Mouse (Mus musculus): Measurements from ENCODE around the gene Rfc2. TPM values are rescaled to one million over a fixed set of nuclear protein-coding genes. Genes with fewer than 3 reads are reported as not detected.

Rfc2 gene
- total and polyA plus RNA-seq, 3 experiments = 304 to 424 TPM; not detected in 1

- peak; percentile 83 for TF ChIP-seq HCFC1 (IDR thresholded peaks at IDR 0.05; ENCODE audit: low read depth, low read length)
These were observed 58.1 kb downstream of the Rfc2 start, which contains the start of gene Eif4h (continued) for GRCm38 (mm10) chr5:134639269-134639682.

DNA sequence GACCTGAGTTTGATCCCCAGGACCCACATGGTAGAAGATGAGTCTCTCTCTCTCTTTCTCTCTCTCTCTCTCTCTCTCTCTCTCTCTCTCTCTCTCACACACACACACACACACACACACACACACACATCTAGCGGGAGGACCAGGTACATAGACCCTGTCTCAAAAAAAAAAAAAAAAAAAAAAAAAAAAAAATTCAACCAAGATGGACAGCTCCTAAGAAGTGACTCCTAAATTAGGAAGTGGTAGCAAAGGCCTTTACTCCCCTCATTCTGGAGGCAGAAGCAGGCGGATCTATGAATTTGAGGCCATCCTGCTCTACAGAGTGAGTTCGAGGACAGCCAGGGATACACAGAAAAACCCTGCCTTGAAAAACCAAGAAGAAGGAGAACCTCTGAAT lies 59.2 kb downstream of the Rfc2 start:
- Histone ChIP-seq H3K9ac (ENCODE audit: control insufficient read depth, low read depth, low read length, poor library complexity, severe bottlenecking) (peak overlapping the region; percentile 11; the same call in 1 of the 2 replicates), H3K9me3 (replicated peaks; ENCODE audit: insufficient read depth, low read length) (no peaks in the 10 kb centered on the region), H3K4me3 (ENCODE audit: control insufficient read depth in 1 of 2, insufficient read depth in 1 of 2, low read depth in 2 of 2, low read length in 2 of 2) (no peak overlapping the region), H3K36me3 (ENCODE audit: control insufficient read depth in 1 of 2, insufficient read depth in 2 of 2, low read length in 2 of 2) (peaks cover 12 to 25% of the 10 kb centered on the region in 2 experiments), H3K27ac (ENCODE audit: control insufficient read depth, low read depth, low read length) (no peak overlapping the region; the same call in 1 of the 2 replicates), H3K79me2 (ENCODE audit: control insufficient read depth, insufficient read depth, low read length, poor library complexity) (peaks cover 38% of the 10 kb centered on the region), H3K27me3 (ENCODE audit: control insufficient read depth in 1 of 2, insufficient read depth in 2 of 2, low read length in 2 of 2) (no peaks in the 10 kb centered on the region), H3K4me1 (ENCODE audit: control insufficient read depth in 1 of 2, insufficient read depth in 2 of 2, low read length in 2 of 2) (peaks cover 9 to 14% of the 10 kb centered on the region in 2 experiments)
- DNase-seq (ENCODE audit: low read depth, low spot score) = no peak
- TF ChIP-seq ZNF384 (IDR thresholded peaks at IDR 0.05; ENCODE audit: low read depth, low read length) = peak; percentile 81; the same call in 1 of the 2 replicates
- no peak for TF ChIP-seq TCF12 (IDR thresholded peaks at IDR 0.05; ENCODE audit: low read depth, low read length)
- TF ChIP-seq SIN3A (IDR thresholded peaks at IDR 0.05; ENCODE audit: low read length) = peak; percentile 38; the same call in 1 of the 2 replicates
- TF ChIP-seq MAX (IDR thresholded peaks at IDR 0.05; ENCODE audit: low read length) = no peak
- no peak for TF ChIP-seq E2F4 (IDR thresholded peaks at IDR 0.05; ENCODE audit: borderline replicate concordance, low read depth, low read length)
- no peak for TF ChIP-seq ZC3H11A (IDR thresholded peaks at IDR 0.05; ENCODE audit: low read depth, low read length)
- no peak for TF ChIP-seq RAD21 (IDR thresholded peaks at IDR 0.05; ENCODE audit: low read depth, low read length)
- no peak for TF ChIP-seq MYB (IDR thresholded peaks at IDR 0.05; ENCODE audit: low read depth, low read length)
- no peak for TF ChIP-seq HCFC1 (IDR thresholded peaks at IDR 0.05; ENCODE audit: low read depth, low read length)
- no peak for TF ChIP-seq USF1 (IDR thresholded peaks at IDR 0.05; ENCODE audit: low read depth, low read length)
- TF ChIP-seq RCOR1 (IDR thresholded peaks at IDR 0.05; ENCODE audit: low read depth, low read length) = no peak

GRCm38 (mm10) chr5:134644121-134644520 lies 63.0 kb downstream of the Rfc2 start:
- no peak for TF ChIP-seq USF1 (IDR thresholded peaks at IDR 0.05; ENCODE audit: low read depth, low read length)
- no peak for TF ChIP-seq MYB (IDR thresholded peaks at IDR 0.05; ENCODE audit: low read depth, low read length)
- TF ChIP-seq CTCF (IDR thresholded peaks at IDR 0.05 in 2 of 3, conservative IDR thresholded peaks at IDR 0.05 in 1 of 3; ENCODE audit: control insufficient read depth in 1 of 3, insufficient read depth in 1 of 3, low read depth in 2 of 3, low read length in 3 of 3, poor library complexity in 1 of 3, severe bottlenecking in 1 of 3) = no peak
- no peak for TF ChIP-seq CHD2 (IDR thresholded peaks at IDR 0.05; ENCODE audit: low read length)
- TF ChIP-seq SMC3 (IDR thresholded peaks at IDR 0.05; ENCODE audit: low read depth, low read length) = no peak
- no peak for TF ChIP-seq POLR2A (IDR thresholded peaks at IDR 0.05; ENCODE audit: control insufficient read depth in 1 of 2, insufficient read depth in 1 of 2, low read depth in 1 of 2, low read length in 2 of 2, poor library complexity in 1 of 2)
- no peak for TF ChIP-seq ZKSCAN1 (IDR thresholded peaks at IDR 0.05; ENCODE audit: low read depth, low read length)
- TF ChIP-seq NELFE (IDR thresholded peaks at IDR 0.05; ENCODE audit: low read depth, low read length) = no peak
- TF ChIP-seq JUND (IDR thresholded peaks at IDR 0.05; ENCODE audit: low read depth, low read length) = no peak
- no peak for TF ChIP-seq GABPA (IDR thresholded peaks at IDR 0.05; ENCODE audit: low read depth, low read length)
- no peak for TF ChIP-seq MEF2A (IDR thresholded peaks at IDR 0.05; ENCODE audit: extremely low read depth, insufficient replicate concordance, low read depth, low read length, poor library complexity, severe bottlenecking)
- no peak for TF ChIP-seq RCOR1 (IDR thresholded peaks at IDR 0.05; ENCODE audit: low read depth, low read length)
- no peak for TF ChIP-seq BHLHE40 (IDR thresholded peaks at IDR 0.05; ENCODE audit: borderline replicate concordance, low read depth, low read length)
- TF ChIP-seq NRF1 (IDR thresholded peaks at IDR 0.05; ENCODE audit: insufficient read depth, low read depth, low read length, poor library complexity, severe bottlenecking) = no peak
- no peak for TF ChIP-seq ZMIZ1 (IDR thresholded peaks at IDR 0.05; ENCODE audit: low read depth, low read length)
- TF ChIP-seq ELF1 (IDR thresholded peaks at IDR 0.05; ENCODE audit: low read depth, low read length) = no peak
- TF ChIP-seq ZC3H11A (IDR thresholded peaks at IDR 0.05; ENCODE audit: low read depth, low read length) = no peak
- TF ChIP-seq MAX (IDR thresholded peaks at IDR 0.05; ENCODE audit: low read length) = no peak
- TF ChIP-seq POLR2AphosphoS5 (IDR thresholded peaks at IDR 0.05; ENCODE audit: borderline replicate concordance, low read depth, low read length) = no peak
- H3K36me3 ChIP-seq (ENCODE audit: control insufficient read depth in 1 of 2, insufficient read depth in 2 of 2, low read length in 2 of 2) = peaks cover 0 to 6% of the 10 kb centered on the region in 2 experiments; a peak in 2 of 4 replicates

More at GRCm38 (mm10) chr5:134644121-134644520, 63.0 kb downstream of the Rfc2 start:
- no peaks in the 10 kb centered on the region for H3K9me3 ChIP-seq (replicated peaks; ENCODE audit: insufficient read depth, low read length)
- DNase-seq (ENCODE audit: low read depth, low spot score) = no peak
- H3K9ac ChIP-seq (ENCODE audit: control insufficient read depth, low read depth, low read length, poor library complexity, severe bottlenecking) = no peak overlapping the region
- peaks cover 5 to 8% of the 10 kb centered on the region in 2 experiments for H3K4me1 ChIP-seq (ENCODE audit: control insufficient read depth in 1 of 2, insufficient read depth in 2 of 2, low read length in 2 of 2)
- H3K4me3 ChIP-seq (ENCODE audit: control insufficient read depth in 1 of 2, insufficient read depth in 1 of 2, low read depth in 2 of 2, low read length in 2 of 2) = no peak overlapping the region
- H3K79me2 ChIP-seq (ENCODE audit: control insufficient read depth, insufficient read depth, low read length, poor library complexity) = peaks cover 2% of the 10 kb centered on the region
- no peaks in the 10 kb centered on the region for H3K27me3 ChIP-seq (ENCODE audit: control insufficient read depth in 1 of 2, insufficient read depth in 2 of 2, low read length in 2 of 2)
- H3K27ac ChIP-seq (ENCODE audit: control insufficient read depth, low read depth, low read length) = no peak overlapping the region

Measured in MEL (cell line).